Mouse (Mus musculus): ENCODE measurements around the gene 3110040M04Rik.
"Not testable (repeated sequence)": the region's sequence is repeated elsewhere in the genome, so short reads cannot be mapped to it uniquely, and the experiment has no call there.

The 3110040M04Rik gene

GRCm38 (mm10) chr1:151192075-151192474 lies 11.8 kb upstream of the 3110040M04Rik start, which contains the start of gene Gm8947:
TSS of gene Gm8947 (plus strand) at chr1:151192376.
- DNase-seq (ENCODE audit: low read depth, low spot score) = not testable (repeated sequence)

DNA sequence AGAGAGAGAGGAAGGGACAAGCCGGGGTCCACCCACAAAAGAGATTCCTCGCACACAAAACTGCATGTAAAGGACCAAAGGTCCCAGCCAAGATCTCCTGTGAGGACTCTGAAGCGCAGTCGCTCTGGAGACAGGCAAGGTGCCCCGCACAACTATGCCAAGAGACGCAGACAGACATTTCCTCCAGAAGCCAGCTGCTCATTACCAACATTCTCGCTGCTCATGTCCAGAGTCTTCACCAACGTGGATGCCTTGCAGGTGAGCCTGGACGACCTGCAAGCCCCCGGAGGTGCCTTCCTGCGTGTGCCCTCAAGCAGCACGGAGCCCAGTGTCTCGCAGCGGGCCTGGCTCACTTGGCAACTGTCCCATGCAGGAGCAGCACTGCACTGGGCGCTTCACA lies 11.2 kb upstream of the 3110040M04Rik start:
- not testable (repeated sequence) for DNase-seq (ENCODE audit: low read depth, low spot score)

GRCm38 (mm10) chr1:151195986-151196385 lies 7.9 kb upstream of the 3110040M04Rik start:
- DNase-seq (ENCODE audit: low read depth, low spot score) = not testable (repeated sequence)

DNA sequence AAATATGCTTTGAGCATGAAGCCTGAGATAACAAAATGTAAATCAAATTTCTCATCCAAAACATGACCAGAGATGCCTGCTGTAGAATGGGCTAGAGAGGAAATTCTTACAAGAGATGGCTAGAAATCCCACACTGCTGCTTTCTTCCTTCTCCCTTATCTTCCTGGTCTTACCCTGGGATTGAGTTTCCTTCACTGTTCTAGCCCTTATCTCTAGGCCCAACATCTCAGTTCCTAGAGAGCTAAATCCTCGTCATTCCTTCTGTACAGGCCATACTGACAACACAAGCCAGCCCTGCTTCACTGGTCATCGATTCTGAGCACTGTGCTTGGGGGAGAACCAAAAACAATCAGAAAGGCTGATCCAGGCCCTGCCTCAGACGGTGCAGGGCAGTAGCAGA lies 7.2 kb upstream of the 3110040M04Rik start:
- DNase-seq (ENCODE audit: low read depth, low spot score) = not testable (repeated sequence)

GRCm38 (mm10) chr1:151198120-151198519 lies 5.8 kb upstream of the 3110040M04Rik start, which contains the start of gene Gm47995:
TSS of gene Gm47995 (plus strand) at chr1:151198448.
- not testable (repeated sequence) for DNase-seq (ENCODE audit: low read depth, low spot score)

GRCm38 (mm10) chr1:151200620-151201019 lies 3.3 kb upstream of the 3110040M04Rik start:
- not testable (repeated sequence) for DNase-seq (ENCODE audit: low read depth, low spot score)

GRCm38 (mm10) chr1:151202771-151203170 lies 1.1 kb upstream of the 3110040M04Rik start:
- DNase-seq (ENCODE audit: low read depth, low spot score) = not testable (repeated sequence)

DNA sequence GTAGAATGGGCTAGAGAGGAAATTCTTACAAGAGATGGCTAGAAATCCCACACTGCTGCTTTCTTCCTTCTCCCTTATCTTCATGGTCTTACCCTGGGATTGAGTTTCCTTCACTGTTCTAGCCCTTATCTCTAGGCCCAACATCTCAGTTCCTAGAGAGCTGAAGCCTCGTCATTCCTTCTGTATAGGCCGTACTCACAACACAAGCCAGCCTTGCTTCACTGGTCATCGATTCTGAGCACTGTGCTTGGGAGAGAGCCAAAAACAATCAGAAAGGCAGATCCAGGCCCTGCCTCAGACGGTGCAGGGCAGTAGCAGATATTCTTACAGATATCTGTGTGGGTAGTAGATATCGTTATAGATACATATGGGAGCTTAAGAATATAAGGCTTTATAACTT lies 4.6 kb downstream of the 3110040M04Rik start:
- DNase-seq (ENCODE audit: low read depth, low spot score) = not testable (repeated sequence)

- DNase-seq (ENCODE audit: low read depth, low spot score) = not testable (repeated sequence)
Observed at GRCm38 (mm10) chr1:151208944-151209343, 5.0 kb downstream of the 3110040M04Rik start.

DNA sequence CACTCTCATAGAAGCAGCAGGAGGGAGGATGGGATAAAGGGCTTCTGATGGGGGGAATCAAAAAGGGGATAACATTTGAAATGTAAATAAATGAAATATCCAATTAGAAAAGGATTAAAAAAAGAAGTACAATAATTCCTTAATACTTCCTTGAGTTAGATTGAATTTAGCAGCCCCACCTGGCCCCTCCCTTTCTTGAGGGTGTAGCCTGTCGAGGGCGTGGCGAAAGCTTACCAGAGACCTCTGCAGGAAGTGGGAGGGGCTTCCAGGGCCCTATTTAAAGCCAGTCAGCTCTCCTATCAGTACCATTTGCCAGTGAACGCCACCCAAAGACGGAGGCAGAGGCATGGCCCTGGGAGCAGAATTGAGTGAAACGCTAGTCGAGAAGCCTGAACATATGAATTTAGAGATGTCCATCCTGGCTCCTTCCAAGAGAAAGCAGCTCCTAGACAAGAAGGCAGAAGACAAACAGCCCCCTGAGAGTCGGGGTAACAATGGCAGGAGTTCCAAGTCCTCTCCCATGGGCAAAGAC lies 6.0 kb downstream of the 3110040M04Rik start, which contains the start of gene Gm47996:
Gene Gm47996 (plus strand): TSS at position 308 of the 532 bp plus-strand sequence.
- DNase-seq (ENCODE audit: low read depth, low spot score) = not testable (repeated sequence)

GRCm38 (mm10) chr1:151211666-151212065 lies 7.7 kb downstream of the 3110040M04Rik start:
- not testable (repeated sequence) for DNase-seq (ENCODE audit: low read depth, low spot score)

- DNase-seq (ENCODE audit: low read depth, low spot score) = no peak
Observed at GRCm38 (mm10) chr1:151214862-151215261, 10.9 kb downstream of the 3110040M04Rik start.

GRCm38 (mm10) chr1:151215985-151216384 lies 12.1 kb downstream of the 3110040M04Rik start:
- DNase-seq (ENCODE audit: low read depth, low spot score) = no peak

- no peak for DNase-seq (ENCODE audit: low read depth, low spot score)
Observed at GRCm38 (mm10) chr1:151216417-151216816, 12.5 kb downstream of the 3110040M04Rik start.

DNA sequence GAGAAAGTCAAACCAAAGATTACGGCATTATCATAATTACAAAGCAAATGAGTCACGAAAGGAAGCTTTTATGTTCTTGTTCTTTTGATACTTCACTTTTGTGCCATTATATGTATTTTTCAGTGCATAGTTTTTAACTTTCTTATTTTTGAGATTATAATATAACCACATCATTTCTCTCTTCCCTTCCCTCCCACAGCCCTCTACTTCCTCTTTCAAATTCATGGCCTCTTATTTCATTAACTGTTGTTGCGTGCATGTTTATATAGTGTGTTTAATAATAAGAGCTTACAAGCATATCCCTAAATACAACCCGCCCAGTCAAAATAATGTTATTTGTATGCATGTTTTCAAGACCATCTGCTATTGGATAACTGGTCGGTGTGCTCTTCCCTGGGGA lies 15.1 kb downstream of the 3110040M04Rik start:
- DNase-seq (ENCODE audit: low read depth, low spot score) = no peak

DNA sequence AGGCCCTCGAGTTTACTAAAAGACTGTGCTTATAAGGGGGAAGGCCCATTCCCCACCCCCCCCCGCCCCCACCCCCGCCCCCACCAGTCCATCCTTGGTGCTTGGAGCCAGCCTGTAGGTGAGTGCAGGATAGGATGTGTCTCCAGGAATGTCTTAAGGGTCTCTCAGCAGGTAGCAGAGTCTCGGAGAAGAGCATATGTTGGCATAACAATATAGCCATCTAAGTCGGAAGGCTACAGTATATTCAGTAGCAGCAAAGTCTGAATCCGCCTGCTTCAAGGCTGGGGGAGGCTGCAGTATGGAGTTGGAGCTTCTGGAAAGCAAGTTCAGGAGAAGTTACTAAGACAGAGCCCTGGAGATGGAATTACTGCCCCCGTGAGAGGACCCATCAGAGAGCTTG lies 16.2 kb downstream of the 3110040M04Rik start:
- DNase-seq (ENCODE audit: low read depth, low spot score) = no peak

DNA sequence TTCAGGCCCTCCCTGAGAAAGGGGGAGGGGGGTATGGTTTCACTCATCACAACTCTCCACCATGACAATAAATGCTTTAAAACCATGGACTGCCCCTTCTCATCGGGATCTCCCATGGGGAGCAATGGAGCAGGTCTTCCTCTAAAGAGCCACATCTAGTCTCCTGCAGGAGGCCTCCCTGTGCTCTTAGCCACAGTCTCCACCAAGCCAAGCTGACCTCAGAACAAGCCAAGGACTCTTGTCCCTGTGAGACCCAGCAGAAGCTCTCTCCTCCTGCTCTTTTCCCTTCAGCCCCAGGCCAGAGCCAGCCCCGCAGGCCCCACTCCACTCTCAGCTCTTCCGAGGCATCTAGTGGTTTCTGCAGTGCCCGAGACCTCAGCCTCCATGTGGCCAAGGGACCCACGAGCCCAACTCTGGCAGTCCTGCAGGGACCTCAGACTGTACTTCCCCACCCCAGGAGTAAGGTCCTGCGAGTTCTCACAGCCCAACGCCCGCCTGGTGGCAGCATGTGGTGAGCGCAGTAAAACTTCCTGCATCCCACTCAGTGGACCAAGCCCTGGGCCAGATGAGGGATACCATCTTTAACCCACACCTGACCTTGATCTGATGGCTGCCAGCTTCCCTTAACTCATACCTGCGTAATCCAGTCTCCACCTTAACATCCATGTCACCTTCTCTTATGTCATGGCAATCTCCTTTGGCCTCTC lies 18.8 kb downstream of the 3110040M04Rik start:
- no peak for DNase-seq (ENCODE audit: low read depth, low spot score)

GRCm38 (mm10) chr1:151223377-151223776 lies 19.5 kb downstream of the 3110040M04Rik start:
- no peak for DNase-seq (ENCODE audit: low read depth, low spot score)

- no peak for DNase-seq (ENCODE audit: low read depth, low spot score)
Observed at GRCm38 (mm10) chr1:151224536-151224935, 20.6 kb downstream of the 3110040M04Rik start.

- DNase-seq (ENCODE audit: low read depth, low spot score) = no peak
Observed at GRCm38 (mm10) chr1:151227506-151227905, 23.6 kb downstream of the 3110040M04Rik start.

DNA sequence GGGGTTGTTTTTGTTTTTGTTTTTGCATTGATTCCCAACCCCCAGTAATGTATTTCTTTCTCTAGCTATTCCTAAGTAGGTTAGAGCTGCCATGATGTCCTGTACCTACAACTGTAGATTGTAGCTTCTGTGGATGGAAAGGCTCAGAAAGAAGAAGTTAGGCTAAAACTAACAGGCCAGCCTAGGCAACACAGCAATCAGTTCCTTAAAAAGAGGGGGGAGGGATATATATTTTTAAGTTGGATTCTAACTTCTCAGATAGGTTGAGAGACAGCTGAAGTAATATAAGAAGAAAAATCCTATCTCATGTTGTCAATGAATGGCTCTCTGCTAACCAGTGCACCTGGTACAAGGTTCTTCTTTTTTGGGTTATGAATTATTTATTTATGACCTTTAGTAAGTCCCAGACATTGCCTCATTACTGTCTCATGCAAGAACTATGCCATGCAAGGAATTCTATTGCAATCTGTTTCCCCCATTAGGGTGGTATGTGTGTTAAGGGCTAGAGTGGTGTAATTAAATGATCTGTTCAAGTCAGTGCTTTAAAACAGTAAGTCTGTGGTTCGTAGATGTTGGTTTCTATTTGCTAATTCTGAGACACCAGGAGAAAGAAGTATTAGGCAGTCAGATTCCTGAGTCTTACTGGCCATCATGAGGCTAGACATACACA lies 24.5 kb downstream of the 3110040M04Rik start:
- no peak for DNase-seq (ENCODE audit: low read depth, low spot score)

GRCm38 (mm10) chr1:151232346-151232745 lies 28.4 kb downstream of the 3110040M04Rik start:
- DNase-seq (ENCODE audit: low read depth, low spot score) = no peak
